10 mouse cellular contexts compared by ENCODE assay signal in genomic region chr1:81076259-81076658, GRCm38 (mm10). TPM values are rescaled to one million over a fixed set of nuclear protein-coding genes. Genes with fewer than 3 reads are reported as not detected.
DNase-seq lines count a peak whose midpoint lies in the region; TF ChIP-seq lines count a peak whose summit lies in the region.
"Had no signal": no experiment of that assay in that cellular context is flagged by ENCODE, and none has a peak within 500 bp of the region (broad histone marks: within the 10 kb centered on the region; RNA-seq: fewer than 3 reads in every experiment).

No protein-coding gene starts in this region.

- H3K27me3 ChIP-seq in thymus, adult 2 months (ENCODE audit: control insufficient read depth, insufficient read depth, low read length): no peaks in the 10 kb centered on the region

- DNase-seq in adrenal gland, adult 2 months: peak; percentile 5
- no peak for DNase-seq in adrenal gland, postnatal 14 days
- DNase-seq in frontal cortex, adult 2 months (ENCODE audit: extremely low spot score in 1 of 2, low spot score in 1 of 2): peak; percentile 59 to 75
- peak; percentile 25 to 53 for DNase-seq in left cerebral cortex, adult 18-20 months (ENCODE audit: low spot score in 2 of 2)
- peak; percentile 68 for DNase-seq in retina, postnatal 1 day
- no peak for DNase-seq in kidney, adult 11 months
- no peak for DNase-seq in thymus, adult 2 months
- DNase-seq in kidney, adult 18-20 months: no peak
- DNase-seq: lung, postnatal 36 days had no signal

- no peak for TF ChIP-seq POLR2A in thymus, adult 2 months (IDR thresholded peaks at IDR 0.05; ENCODE audit: control insufficient read depth, extremely low read depth, insufficient read depth, low read length, poor library complexity)

- no peak for TF ChIP-seq CTCF in thymus, adult 2 months (IDR thresholded peaks at IDR 0.05; ENCODE audit: borderline replicate concordance, control insufficient read depth, extremely low read depth, insufficient read depth, low read length, poor library complexity)

- H3K4me3 ChIP-seq in thymus, adult 2 months (ENCODE audit: control insufficient read depth, insufficient read depth, low read length): no peak overlapping the region
- H3K4me3 ChIP-seq: kidney, embryonic 15.5 days had no signal

- H3K27ac ChIP-seq in thymus, adult 2 months (ENCODE audit: control insufficient read depth, insufficient read depth, low read length): no peak overlapping the region
- H3K27ac ChIP-seq: kidney, embryonic 15.5 days had no signal

- no peaks in the 10 kb centered on the region for H3K4me1 ChIP-seq in thymus, adult 2 months (replicated peaks; ENCODE audit: control insufficient read depth, insufficient read depth, low read length)
- H3K4me1 ChIP-seq: kidney, embryonic 15.5 days had no signal

- no peaks in the 10 kb centered on the region for H3K36me3 ChIP-seq in thymus, adult 2 months (ENCODE audit: control insufficient read depth, insufficient read depth, low read length)
- H3K36me3 ChIP-seq: kidney, embryonic 15.5 days had no signal

- 72% methylated on average over 9 of the region's 9 CpGs for WGBS in thymus, adult 2 months

RNA-seq across cellular contexts. Expression of gene Nyap2, which starts 0.5 kb away (rescaled TPM):
- total RNA-seq in adrenal gland, adult 2 months (2021): 1 to 10 TPM; 1.7 to 1.8 TPM
- 0.12 and 0.15 TPM in 2 replicates for polyA plus RNA-seq in adrenal gland, adult 2 months (2012; rRNA removed)
- total RNA-seq in adrenal gland, postnatal 14 days (2021): 2.2 and 3.3 TPM in 2 replicates
- polyA plus RNA-seq in frontal cortex, adult 2 months (2012; rRNA removed): 13.8 and 14.5 TPM in 2 replicates
- total RNA-seq in left cerebral cortex, adult 18-20 months (2021): 10 to 100 TPM; 33.5 to 37.1 TPM
- polyA plus RNA-seq in thymus, adult 2 months (2012; rRNA removed): 0.03 and 0.06 TPM in 2 replicates

Comparison
In these comparisons a context has a peak if more than half of its experiments do, and no peak if none do; other contexts are left out.
1. DNase-seq: peak in adrenal gland, adult 2 months (single experiment), frontal cortex, adult 2 months (2 of 2), left cerebral cortex, adult 18-20 months (2 of 2) and retina, postnatal 1 day (single experiment); none in adrenal gland, postnatal 14 days (single experiment), kidney, adult 11 months (single experiment), thymus, adult 2 months (single experiment) and kidney, adult 18-20 months (single experiment).